Mouse (Mus musculus): Measurements from ENCODE around the gene Ckb. TPM values are rescaled to one million over a fixed set of nuclear protein-coding genes. Genes with fewer than 3 reads are reported as not detected.
A peak's percentile ranks its signal among the peaks of the same experiment; 100 is the strongest.
"Not testable (repeated sequence)": the region's sequence is repeated elsewhere in the genome, so short reads cannot be mapped to it uniquely, and the experiment has no call there.

The Ckb gene
- 1,558 and 1,759 TPM in 2 replicates for polyA plus RNA-seq (2016; fragmentation: Nextera tagmentation; extraction: Ambion mirVana)

DNA sequence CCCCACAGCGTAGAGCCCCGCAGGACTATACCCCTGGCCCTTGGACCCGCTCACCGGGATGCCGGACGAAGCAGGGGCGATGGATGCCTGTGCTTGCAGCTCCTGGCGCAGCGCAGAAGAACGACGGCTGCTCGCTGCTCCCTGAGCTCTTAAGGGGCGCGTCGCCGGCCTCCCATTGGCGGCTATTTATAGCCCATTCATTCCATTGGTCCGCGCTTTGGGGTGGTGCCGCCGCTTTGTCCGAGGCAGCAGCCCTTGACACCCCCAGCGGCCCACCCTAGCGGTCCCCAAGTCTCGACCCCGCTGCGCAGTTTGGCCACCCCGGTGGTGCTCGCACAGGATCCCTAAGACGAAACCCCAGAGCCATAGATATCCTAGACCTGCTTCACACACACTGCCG is at the start of gene Ckb:
TSS of gene Ckb (minus strand) at position 163 of the 400 bp plus-strand sequence.
- Histone ChIP-seq H3K27me3 (peaks cover 19% of the 10 kb centered on the region), H3K4me1 (peaks cover 39% of the 10 kb centered on the region), H3K9me3 (replicated peaks) (no peaks in the 10 kb centered on the region), H3K4me2 (replicated peaks) (peak within 1 kb of the TSS; percentile 90), H3K27ac (peak within 1 kb of the TSS; percentile 90), H3K36me3 (peaks cover 25% of the 10 kb centered on the region), H3K4me3 (peak within 1 kb of the TSS; percentile 87), H3K9ac (peak within 1 kb of the TSS; percentile 91)
- peak; percentile 81 for ATAC-seq (ENCODE audit: low FRiP score)
- WGBS: under 1% methylated on average over 31 of the region's 31 CpGs

GRCm38 (mm10) chr12:111720222-111720621 is 48.1 kb upstream of the Ckb start:
- H3K4me3 ChIP-seq: no peak overlapping the region
- no peak overlapping the region for H3K9ac ChIP-seq
- peaks cover 13% of the 10 kb centered on the region for H3K4me1 ChIP-seq
- no peaks in the 10 kb centered on the region for H3K27me3 ChIP-seq
- WGBS: 80% methylated on average over 4 of the region's 4 CpGs
- H3K4me2 ChIP-seq (replicated peaks): no peak overlapping the region
- no peak overlapping the region for H3K27ac ChIP-seq
- no peak for ATAC-seq (ENCODE audit: low FRiP score)
- peaks cover 22% of the 10 kb centered on the region for H3K36me3 ChIP-seq
- no peaks in the 10 kb centered on the region for H3K9me3 ChIP-seq (replicated peaks)

- peak overlapping the region; percentile 52 for H3K9ac ChIP-seq
- H3K4me1 ChIP-seq: peaks cover 19% of the 10 kb centered on the region
- no peaks in the 10 kb centered on the region for H3K9me3 ChIP-seq (replicated peaks)
- peaks cover 9% of the 10 kb centered on the region for H3K36me3 ChIP-seq
- peak overlapping the region; percentile 66 for H3K27ac ChIP-seq
- 35% methylated on average over 8 of the region's 8 CpGs for WGBS
- no peaks in the 10 kb centered on the region for H3K27me3 ChIP-seq
- 0 out of 2 replicates have a peak overlapping the region, but pooled peaks have one; percentile 11 for H3K4me2 ChIP-seq (replicated peaks)
- no peak for ATAC-seq (ENCODE audit: low FRiP score)
- no peak overlapping the region for H3K4me3 ChIP-seq
Observed at GRCm38 (mm10) chr12:111718656-111719055, 46.5 kb upstream of the Ckb start.

DNA sequence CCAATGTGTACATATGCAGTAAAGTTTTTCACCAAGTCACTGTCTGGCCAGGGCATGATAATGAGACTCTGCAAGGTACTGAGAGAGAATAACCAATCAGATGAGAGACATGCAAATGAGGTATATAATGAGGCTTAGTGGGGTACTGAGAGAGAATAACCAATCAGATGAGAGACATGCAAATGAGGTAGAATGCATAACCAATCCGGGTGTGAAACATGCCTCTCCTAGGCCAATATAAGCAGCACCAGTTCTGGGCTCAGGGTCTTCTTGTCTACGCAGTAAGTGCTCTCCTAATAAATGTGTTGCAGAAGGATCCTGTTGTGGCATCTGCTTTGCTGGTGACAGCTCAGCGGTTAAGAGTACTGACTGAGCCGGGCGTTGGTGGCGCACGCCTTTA is 44.4 kb upstream of the Ckb start:
- no peak for ATAC-seq (ENCODE audit: low FRiP score)
- Histone ChIP-seq H3K36me3 (peaks cover 6% of the 10 kb centered on the region; the same call in 1 of the 2 replicates), H3K4me1 (peaks cover 28% of the 10 kb centered on the region), H3K27me3 (no peaks in the 10 kb centered on the region), H3K9ac (no peak overlapping the region), H3K27ac (no peak overlapping the region), H3K4me2 (replicated peaks) (no peak overlapping the region), H3K9me3 (replicated peaks) (no peaks in the 10 kb centered on the region), H3K4me3 (no peak overlapping the region)
- WGBS: 96% methylated on average over 7 of the region's 7 CpGs

DNA sequence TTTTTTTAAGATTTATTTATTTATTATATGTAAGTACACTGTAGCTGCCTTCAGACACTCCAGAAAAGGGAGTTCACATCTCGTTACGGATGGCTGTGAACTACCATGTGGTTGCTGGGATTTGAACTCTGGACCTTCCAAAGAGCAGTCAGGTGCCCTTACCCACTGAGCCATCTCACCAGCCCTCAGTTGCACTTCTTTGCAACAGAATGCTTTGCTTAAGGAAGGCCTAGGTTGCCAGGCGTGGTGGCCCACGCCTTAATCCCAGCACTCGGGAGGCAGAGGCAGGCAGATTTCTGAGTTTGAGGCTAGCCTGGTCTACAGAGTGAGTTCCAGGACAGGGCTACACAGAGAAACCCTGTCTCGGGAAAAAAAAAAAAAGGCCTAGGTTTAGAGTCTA is 41.7 kb upstream of the Ckb start:
- not testable (repeated sequence) for H3K27ac ChIP-seq; H3K9me3 ChIP-seq (replicated peaks); H3K9ac ChIP-seq; ATAC-seq (ENCODE audit: low FRiP score); H3K27me3 ChIP-seq
- peak overlapping the region; percentile 75 for H3K4me2 ChIP-seq (replicated peaks)
- WGBS: 81% methylated on average over 6 of the region's 6 CpGs
- peaks cover 30% of the 10 kb centered on the region for H3K36me3 ChIP-seq
- H3K4me1 ChIP-seq: peaks cover 31% of the 10 kb centered on the region
- H3K4me3 ChIP-seq: peak overlapping the region; percentile 100

- H3K4me2 ChIP-seq (replicated peaks): peak within 1 kb of the TSS; percentile 75
- H3K36me3 ChIP-seq: peaks cover 36% of the 10 kb centered on the region
- 1% methylated on average over 74 of the region's 86 CpGs for WGBS
- no peaks in the 10 kb centered on the region for H3K27me3 ChIP-seq
- peak; percentile 94 for ATAC-seq (ENCODE audit: low FRiP score)
- peaks cover 26% of the 10 kb centered on the region for H3K4me1 ChIP-seq
- peak within 1 kb of the TSS; percentile 98 for H3K9ac ChIP-seq
- H3K9me3 ChIP-seq (replicated peaks): no peaks in the 10 kb centered on the region
- H3K27ac ChIP-seq: peak within 1 kb of the TSS; percentile 86
- H3K4me3 ChIP-seq: peak within 1 kb of the TSS; percentile 100
Observed at GRCm38 (mm10) chr12:111713004-111713651, 41.0 kb upstream of the Ckb start, which contains the start of the genes Bag5 and Apopt1. TSS of gene Bag5 (minus strand) at chr12:111713257. TSS of gene Apopt1 (plus strand) at chr12:111713261.

DNA sequence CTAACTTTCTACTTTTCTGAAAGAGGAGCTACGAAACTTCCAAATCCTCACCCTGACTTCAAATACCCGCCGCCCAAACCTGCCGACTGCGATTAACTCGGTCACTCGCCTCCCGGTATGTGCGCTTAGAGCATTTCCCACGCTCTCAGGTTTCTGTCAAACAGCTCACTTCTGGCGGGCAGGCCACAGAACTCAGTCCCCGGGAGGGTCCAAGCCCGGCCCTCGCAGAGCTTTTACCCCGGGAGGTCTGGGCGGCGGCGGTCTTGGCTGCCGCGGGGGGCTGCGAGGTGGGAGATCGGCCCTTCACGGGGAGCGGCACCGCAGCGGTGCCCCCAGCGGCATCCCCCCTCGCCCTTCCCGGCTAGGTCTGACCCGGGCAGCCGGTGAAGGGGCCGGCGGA is 40.3 kb upstream of the Ckb start:
- Histone ChIP-seq H3K9ac (peak overlapping the region; percentile 98), H3K4me2 (replicated peaks) (peak overlapping the region; percentile 75), H3K27ac (peak overlapping the region; percentile 86), H3K4me1 (peaks cover 26% of the 10 kb centered on the region), H3K36me3 (peaks cover 42% of the 10 kb centered on the region), H3K27me3 (no peaks in the 10 kb centered on the region), H3K4me3 (peak overlapping the region; percentile 100), H3K9me3 (replicated peaks) (no peaks in the 10 kb centered on the region)
- WGBS: 1% methylated on average over 33 of the region's 33 CpGs
- no peak; the same call in 1 of the 2 replicates for ATAC-seq (ENCODE audit: low FRiP score)

DNA sequence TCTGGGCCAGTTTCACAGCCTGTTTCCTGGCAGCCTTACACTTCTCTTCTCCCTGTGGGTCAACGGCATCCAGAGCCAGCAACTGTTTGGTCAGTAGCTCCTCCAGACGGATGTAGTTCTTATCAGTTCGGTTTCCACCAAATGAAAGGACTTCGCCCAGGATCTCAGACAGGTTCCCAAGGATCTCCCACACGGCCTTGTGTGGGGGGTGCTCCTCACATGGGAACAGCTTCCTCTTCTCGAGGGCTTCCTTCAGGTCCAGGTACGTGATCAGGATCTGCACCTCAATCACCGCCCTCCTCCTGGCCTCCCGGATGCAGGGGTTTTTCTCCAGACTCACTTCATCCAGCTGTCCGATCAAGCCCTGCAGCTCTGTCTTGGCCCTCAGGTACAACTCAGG is 38.0 kb upstream of the Ckb start:
- no peak overlapping the region for H3K4me2 ChIP-seq (replicated peaks)
- H3K4me3 ChIP-seq: no peak overlapping the region
- H3K4me1 ChIP-seq: peaks cover 27% of the 10 kb centered on the region
- H3K27ac ChIP-seq: no peak overlapping the region
- 93% methylated on average over 10 of the region's 10 CpGs for WGBS
- no peaks in the 10 kb centered on the region for H3K9me3 ChIP-seq (replicated peaks)
- peaks cover 40% of the 10 kb centered on the region for H3K36me3 ChIP-seq
- no peaks in the 10 kb centered on the region for H3K27me3 ChIP-seq
- no peak overlapping the region for H3K9ac ChIP-seq
- no peak for ATAC-seq (ENCODE audit: low FRiP score)

GRCm38 (mm10) chr12:111708181-111708580 is 36.0 kb upstream of the Ckb start:
- Histone ChIP-seq H3K4me2 (replicated peaks) (no peak overlapping the region), H3K27ac (no peak overlapping the region), H3K27me3 (no peaks in the 10 kb centered on the region), H3K9me3 (replicated peaks) (no peaks in the 10 kb centered on the region), H3K36me3 (peaks cover 40% of the 10 kb centered on the region), H3K4me1 (peaks cover 14% of the 10 kb centered on the region), H3K4me3 (no peak overlapping the region), H3K9ac (no peak overlapping the region)
- ATAC-seq (ENCODE audit: low FRiP score): no peak
- 82% methylated on average over 4 of the region's 4 CpGs for WGBS

DNA sequence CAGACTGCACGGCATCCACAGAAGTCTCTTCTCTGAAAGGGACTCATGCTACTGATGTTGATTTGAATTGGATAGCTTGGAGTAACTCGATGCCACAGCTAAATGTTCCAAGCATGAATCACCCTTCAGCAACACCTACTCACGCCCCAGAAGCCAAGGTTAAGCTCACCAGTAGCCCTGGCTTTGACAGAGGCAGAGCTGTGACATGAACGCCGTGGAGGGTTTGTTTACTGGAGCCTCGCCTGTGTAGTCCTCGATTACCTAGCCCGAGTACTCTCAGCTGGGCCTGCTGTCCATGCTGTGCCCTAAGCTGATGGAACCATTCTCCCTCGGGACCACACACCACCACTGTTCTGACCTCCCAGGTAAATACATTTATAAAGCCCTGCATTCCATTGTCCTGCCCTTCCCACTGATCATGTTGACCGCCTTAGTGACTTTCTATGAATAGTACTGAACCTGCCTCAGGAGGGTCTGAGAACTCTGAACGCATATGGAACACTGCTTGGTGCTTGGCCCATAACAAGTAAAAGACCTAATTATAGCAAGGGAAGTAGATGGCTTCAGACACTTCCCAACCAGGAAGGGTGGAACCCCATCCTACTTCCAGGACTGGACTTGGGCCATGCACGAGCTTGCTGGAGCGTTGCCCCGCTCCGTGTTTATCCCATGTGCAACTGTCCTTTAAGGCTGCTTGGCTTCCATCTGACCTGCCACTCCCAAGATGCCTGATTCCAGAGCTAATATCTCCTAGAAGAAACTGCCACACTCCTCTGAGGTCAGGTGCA is 33.2 kb upstream of the Ckb start:
- Histone ChIP-seq H3K9ac (no peak overlapping the region), H3K27ac (no peak overlapping the region), H3K4me2 (replicated peaks) (no peak overlapping the region), H3K4me1 (0 out of 2 replicates have a peak, but pooled peaks cover 2% of the 10 kb centered on the region), H3K4me3 (no peak overlapping the region), H3K27me3 (no peaks in the 10 kb centered on the region), H3K36me3 (peaks cover 31% of the 10 kb centered on the region), H3K9me3 (replicated peaks) (no peaks in the 10 kb centered on the region)
- 79% methylated on average over 15 of the region's 15 CpGs for WGBS
- no peak for ATAC-seq (ENCODE audit: low FRiP score)

- Histone ChIP-seq H3K27me3 (no peaks in the 10 kb centered on the region), H3K4me1 (0 out of 2 replicates have a peak, but pooled peaks cover 2% of the 10 kb centered on the region), H3K36me3 (peaks cover 23% of the 10 kb centered on the region), H3K9me3 (replicated peaks) (no peaks in the 10 kb centered on the region), H3K9ac (no peak overlapping the region), H3K4me3 (no peak overlapping the region), H3K27ac (peak overlapping the region; percentile 2; the same call in 1 of the 2 replicates), H3K4me2 (replicated peaks) (no peak overlapping the region)
- 57% methylated on average over 9 of the region's 9 CpGs for WGBS
- ATAC-seq (ENCODE audit: low FRiP score): peak; percentile 46; the same call in 1 of the 2 replicates
Observed at GRCm38 (mm10) chr12:111704609-111705008, 32.5 kb upstream of the Ckb start.

- WGBS: 83% methylated on average over 3 of the region's 3 CpGs
- no peaks in the 10 kb centered on the region for H3K9me3 ChIP-seq (replicated peaks)
- H3K36me3 ChIP-seq: peaks cover 12% of the 10 kb centered on the region
- 0 out of 2 replicates have a peak, but pooled peaks cover 8% of the 10 kb centered on the region for H3K4me1 ChIP-seq
- no peak overlapping the region for H3K4me2 ChIP-seq (replicated peaks)
- H3K27ac ChIP-seq: no peak overlapping the region
- H3K9ac ChIP-seq: no peak overlapping the region
- H3K27me3 ChIP-seq: no peaks in the 10 kb centered on the region
- no peak for ATAC-seq (ENCODE audit: low FRiP score)
- no peak overlapping the region for H3K4me3 ChIP-seq
Observed at GRCm38 (mm10) chr12:111703301-111703700, 31.2 kb upstream of the Ckb start.

Data from hindbrain, embryonic 12.5 days (tissue).